Comparison of ENCODE assay signal across 8 mouse cellular contexts in the genomic region with DNA sequence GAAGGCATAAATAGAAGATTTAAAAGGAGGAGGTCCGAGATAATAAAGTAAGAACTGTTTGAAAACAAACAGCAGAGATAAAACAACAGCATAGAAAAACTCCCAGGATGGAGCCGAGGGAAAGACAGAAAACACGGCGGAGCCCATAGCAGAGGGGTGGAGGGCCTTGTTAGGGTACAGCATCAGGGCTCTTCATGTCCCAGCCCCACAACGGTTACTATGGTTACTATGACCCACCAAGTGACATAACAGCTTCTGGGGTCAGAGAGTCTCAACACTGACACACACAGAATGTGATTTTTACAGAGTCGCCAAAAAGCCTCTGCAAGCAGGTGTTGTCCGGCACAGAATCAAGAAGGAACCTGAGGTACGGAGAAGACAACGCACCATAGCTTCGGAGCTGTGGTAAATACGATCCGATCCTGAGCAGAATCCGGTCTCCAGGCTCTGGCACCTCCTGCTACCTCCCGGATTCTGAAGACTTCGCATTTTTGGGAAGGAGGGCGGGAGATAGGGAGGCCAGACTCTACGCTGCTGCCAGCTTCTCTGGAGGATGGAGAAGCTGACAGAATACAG. TPM values are rescaled to one million over a fixed set of nuclear protein-coding genes. Genes with fewer than 3 reads are reported as not detected.
DNase-seq lines count a peak whose midpoint lies in the region; ATAC-seq and TF ChIP-seq lines count a peak whose summit lies in the region.

No protein-coding gene starts in this region.

- no peak for TF ChIP-seq CTCF in kidney, postnatal 0 days (IDR thresholded peaks at IDR 0.05; ENCODE audit: low read depth)

- H3K4me1 ChIP-seq in heart, embryonic 12.5 days (replicated peaks), result peaks cover 5% of the 10 kb centered on the region
- no peaks in the 10 kb centered on the region for H3K4me1 ChIP-seq in kidney, postnatal 0 days (replicated peaks; ENCODE audit: insufficient read depth, low read length)

- no peaks in the 10 kb centered on the region for H3K27me3 ChIP-seq in heart, embryonic 12.5 days (replicated peaks)
- H3K27me3 ChIP-seq in kidney, postnatal 0 days (ENCODE audit: insufficient read depth, low read length), result no peaks in the 10 kb centered on the region

- peak overlapping the region; percentile 40 for H3K4me3 ChIP-seq in heart, embryonic 12.5 days
- peak overlapping the region; percentile 29 for H3K4me3 ChIP-seq in kidney, postnatal 0 days (replicated peaks; ENCODE audit: low read depth, low read length)

- H3K36me3 ChIP-seq in heart, embryonic 12.5 days, result no peaks in the 10 kb centered on the region
- H3K36me3 ChIP-seq in kidney, postnatal 0 days (ENCODE audit: insufficient read depth, low read length), result no peaks in the 10 kb centered on the region

- peak overlapping the region; percentile 79 for H3K4me2 ChIP-seq in heart, embryonic 12.5 days
- peak overlapping the region; percentile 76 for H3K4me2 ChIP-seq in kidney, postnatal 0 days (ENCODE audit: low read length)

- H3K27ac ChIP-seq in heart, embryonic 12.5 days (ENCODE audit: poor library complexity, severe bottlenecking), result no peak overlapping the region
- peak overlapping the region; percentile 63; the same call in 1 of the 2 replicates for H3K27ac ChIP-seq in kidney, postnatal 0 days

- ATAC-seq in heart, embryonic 12.5 days (ENCODE audit: insufficient number of reproducible peaks, low FRiP score), result peak; percentile 81
- ATAC-seq in kidney, postnatal 0 days (replicated peaks; ENCODE audit: low FRiP score, low read depth), result peak; percentile 90
- peak; percentile 80 for ATAC-seq in megakaryocyte, adult 5-6 weeks (ENCODE audit: poor library complexity, severe bottlenecking)

- 0 out of 2 replicates have a peak, but pooled peaks cover 7% of the 10 kb centered on the region for H3K9me3 ChIP-seq in heart, embryonic 12.5 days (replicated peaks)
- H3K9me3 ChIP-seq in kidney, postnatal 0 days (replicated peaks; ENCODE audit: low read length), result no peaks in the 10 kb centered on the region

- peak overlapping the region; percentile 40; the same call in 1 of the 2 replicates for H3K9ac ChIP-seq in heart, embryonic 12.5 days
- peak overlapping the region; percentile 35; the same call in 1 of the 2 replicates for H3K9ac ChIP-seq in kidney, postnatal 0 days (ENCODE audit: low read depth, low read length)

- peak; percentile 55 for DNase-seq in adrenal gland, adult 2 months
- no peak for DNase-seq in adrenal gland, adult 8-10 months
- peak; percentile 86 for DNase-seq in R1 (ENCODE audit: low read depth, low spot score)
- peak; percentile 89 for DNase-seq in embryo, embryonic 11 days
- DNase-seq in kidney, postnatal 0 days (ENCODE audit: low spot score), result peak; percentile 94
- peak; percentile 26 for DNase-seq in right cerebral cortex, postnatal 25 days

- under 1% methylated on average over 17 of the region's 17 CpGs for WGBS in heart, embryonic 12.5 days
- WGBS in kidney, postnatal 0 days, result under 1% methylated on average over 17 of the region's 17 CpGs

RNA-seq across cellular contexts. Expression of a gene that starts 9.1 kb away (rescaled TPM):
- 10 to 100 TPM; 55.1 to 69.8 TPM for total RNA-seq in adrenal gland, adult 2 months (2021)
- 11.0 and 15.3 TPM in 2 replicates for polyA plus RNA-seq in adrenal gland, adult 2 months (2012; rRNA removed)
- 10 to 100 TPM; 59.2 to 71.4 (median 63.6) TPM for total RNA-seq in adrenal gland, adult 8-10 months (2022)
- 25.4 and 28.9 TPM in 2 replicates for polyA plus RNA-seq in heart, embryonic 12.5 days (2016; fragmentation: Nextera tagmentation; extraction: Ambion mirVana)
- 48.5 and 48.7 TPM in 2 replicates for polyA plus RNA-seq in kidney, postnatal 0 days (2015; fragmentation: Nextera tagmentation; extraction: Ambion mirVana)
- 52.9 and 53.8 TPM in 2 replicates for total RNA-seq in megakaryocyte, adult 5-6 weeks (2015)
- total RNA-seq in megakaryocyte, adult 5-6 weeks (2017), result 36.7 and 38.7 TPM in 2 replicates

RNA-seq across cellular contexts. Expression of a gene that starts 20.0 kb away (rescaled TPM):
- total RNA-seq in adrenal gland, adult 2 months (2021), result 100 to 1,000 TPM in 1 of 2 experiments, 10 to 100 TPM in 1; 68.1 to 117 TPM
- 79.4 and 96.9 TPM in 2 replicates for polyA plus RNA-seq in adrenal gland, adult 2 months (2012; rRNA removed)
- total RNA-seq in adrenal gland, adult 8-10 months (2022), result 100 to 1,000 TPM; 104 to 131 (median 119) TPM
- 21.6 and 21.8 TPM in 2 replicates for polyA plus RNA-seq in heart, embryonic 12.5 days (2016; fragmentation: Nextera tagmentation; extraction: Ambion mirVana)
- polyA plus RNA-seq in kidney, postnatal 0 days (2015; fragmentation: Nextera tagmentation; extraction: Ambion mirVana), result 54.7 and 54.8 TPM in 2 replicates
- total RNA-seq in megakaryocyte, adult 5-6 weeks (2015), result 68.3 and 78.2 TPM in 2 replicates
- total RNA-seq in megakaryocyte, adult 5-6 weeks (2017), result 44.4 and 46.5 TPM in 2 replicates

RNA-seq across cellular contexts. Expression of a gene that starts 35.0 kb away (rescaled TPM):
- total RNA-seq in adrenal gland, adult 2 months (2021), result 1 to 10 TPM in 1 of 2 experiments, under 1 TPM in 1; 0.86 to 3.7 TPM
- polyA plus RNA-seq in adrenal gland, adult 2 months (2012; rRNA removed), result 0.86 and 1.1 TPM in 2 replicates
- 1 to 10 TPM; 1.1 to 4.2 (median 3.2) TPM for total RNA-seq in adrenal gland, adult 8-10 months (2022)
- polyA plus RNA-seq in heart, embryonic 12.5 days (2016; fragmentation: Nextera tagmentation; extraction: Ambion mirVana), result 4.4 and 4.5 TPM in 2 replicates
- 10.7 and 12.3 TPM in 2 replicates for polyA plus RNA-seq in kidney, postnatal 0 days (2015; fragmentation: Nextera tagmentation; extraction: Ambion mirVana)
- total RNA-seq in megakaryocyte, adult 5-6 weeks (2015), result 0.07 and 0.09 TPM in 2 replicates
- total RNA-seq in megakaryocyte, adult 5-6 weeks (2017), result 0.11 and 0.12 TPM in 2 replicates
